Comparison of ENCODE assay signal across 8 mouse cellular contexts in the genomic region with DNA sequence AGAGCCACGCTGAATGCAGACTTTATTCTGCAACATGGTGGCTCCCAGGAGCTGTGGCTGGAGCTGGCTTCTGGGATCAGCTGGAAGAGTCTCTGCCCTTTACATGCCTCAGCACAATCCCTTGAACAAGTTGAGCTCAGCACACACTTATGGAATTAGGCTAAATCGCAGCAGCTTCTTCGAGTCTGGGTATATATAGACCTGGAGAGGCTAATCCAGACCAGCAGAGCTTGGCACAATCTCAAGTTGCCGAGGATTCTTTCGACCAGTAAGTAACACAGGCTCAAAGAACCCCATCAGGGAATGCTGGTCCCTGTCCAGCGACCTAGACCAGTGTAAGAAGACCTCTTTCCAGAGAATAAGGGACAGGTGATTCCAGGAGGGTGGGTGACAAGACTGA. TPM values are rescaled to one million over a fixed set of nuclear protein-coding genes. Genes with fewer than 3 reads are reported as not detected.
A peak's percentile ranks its signal among the peaks of the same experiment; 100 is the strongest.
DNase-seq lines count a peak whose midpoint lies in the region; TF ChIP-seq lines count a peak whose summit lies in the region.

No protein-coding gene starts in this region.

- WGBS in hindbrain, embryonic 10.5 days: 75% methylated on average over 6 of the region's 6 CpGs

- no peak for TF ChIP-seq POLR2A in myocyte (IDR thresholded peaks at IDR 0.05; ENCODE audit: insufficient read length, low read depth)

- intact Hi-C loops in left cerebral cortex, postnatal 25 days (cut with DNase I): no loop called here

- H3K79me2 ChIP-seq in myocyte (ENCODE audit: control insufficient read depth, insufficient read depth): no peaks in the 10 kb centered on the region

- peaks cover 24% of the 10 kb centered on the region for H3K36me3 ChIP-seq in hindbrain, embryonic 10.5 days
- no peaks in the 10 kb centered on the region for H3K36me3 ChIP-seq in myocyte (ENCODE audit: control insufficient read depth, insufficient read depth)

- peak overlapping the region; percentile 69 for H3K27ac ChIP-seq in layer of hippocampus, adult 2 months
- H3K27ac ChIP-seq in hindbrain, embryonic 10.5 days: peak overlapping the region; percentile 74

- H3K4me2 ChIP-seq in myocyte (ENCODE audit: low read depth): peak overlapping the region; percentile 5

- H3K4me3 ChIP-seq in layer of hippocampus, adult 2 months: no peak overlapping the region
- no peak overlapping the region for H3K4me3 ChIP-seq in hindbrain, embryonic 10.5 days
- no peak overlapping the region for H3K4me3 ChIP-seq in myocyte

- no peak for TF ChIP-seq CTCF in layer of hippocampus, adult 2 months (conservative IDR thresholded peaks at IDR 0.05)

- H3ac ChIP-seq in myocyte (ENCODE audit: control insufficient read depth, insufficient read length): no peak overlapping the region

- H3K4me1 ChIP-seq in hindbrain, embryonic 10.5 days (replicated peaks): peaks cover 44% of the 10 kb centered on the region

- no peaks in the 10 kb centered on the region for H3K27me3 ChIP-seq in hindbrain, embryonic 10.5 days (ENCODE audit: insufficient read depth, poor library complexity, severe bottlenecking)
- no peaks in the 10 kb centered on the region for H3K27me3 ChIP-seq in myocyte (ENCODE audit: control insufficient read depth, insufficient read depth, insufficient read length)

- H3K9me3 ChIP-seq in hindbrain, embryonic 10.5 days: no peaks in the 10 kb centered on the region

- DNase-seq in layer of hippocampus, adult 2 months (ENCODE audit: low spot score in 2 of 2): no peak
- no peak for DNase-seq in layer of hippocampus, postnatal 25 days (ENCODE audit: extremely low spot score in 1 of 2, low spot score in 1 of 2)
- DNase-seq in cerebellum, postnatal 25 days: peak; percentile 63 to 74
- no peak for DNase-seq in hindbrain, embryonic 10.5 days (ENCODE audit: low spot score)
- DNase-seq in thymus, postnatal 36 days: no peak
- DNase-seq in kidney, postnatal 14 days: no peak
- no peak for DNase-seq in left cerebral cortex, postnatal 25 days (ENCODE audit: low spot score in 2 of 2)

TF ChIP-seq in myocyte, 11 proteins besides CTCF, POLR2A, EP300 and RAD21:
- TF ChIP-seq REST (IDR thresholded peaks at IDR 0.05; ENCODE audit: insufficient read depth, insufficient read length) (no peak), MYOG (IDR thresholded peaks at IDR 0.05; ENCODE audit: control insufficient read depth in 1 of 3, insufficient read depth in 1 of 3, insufficient read length in 2 of 3, low read depth in 2 of 3) (no peak), MYOD1 (IDR thresholded peaks at IDR 0.05; ENCODE audit: control insufficient read depth in 1 of 3, insufficient read length in 2 of 3, low read depth in 2 of 3) (no peak), CEBPB (IDR thresholded peaks at IDR 0.05; ENCODE audit: insufficient read depth, poor library complexity, severe bottlenecking) (no peak), TCF3 (IDR thresholded peaks at IDR 0.05; ENCODE audit: insufficient read length, low read depth) (no peak), USF1 (IDR thresholded peaks at IDR 0.05; ENCODE audit: low read depth) (no peak), POLR2AphosphoS2 (IDR thresholded peaks at IDR 0.05; ENCODE audit: insufficient read length, low read depth) (no peak), SRF (IDR thresholded peaks at IDR 0.05; ENCODE audit: control insufficient read depth, insufficient read length, low read depth) (no peak), TCF12 (IDR thresholded peaks at IDR 0.05; ENCODE audit: insufficient read depth, poor library complexity, severe bottlenecking) (no peak), E2F4 (IDR thresholded peaks at IDR 0.05; ENCODE audit: insufficient read depth) (no peak), MAX (IDR thresholded peaks at IDR 0.05; ENCODE audit: low read depth) (no peak)
TF ChIP-seq in myocyte: peak in this region for 0.

RNA-seq across cellular contexts. Expression of gene Fam53b, which starts 31.8 kb away (rescaled TPM):
- total RNA-seq in layer of hippocampus, adult 2 months (2021): 10 to 100 TPM; 42.3 to 54.8 TPM
- total RNA-seq in layer of hippocampus, postnatal 25 days (2021): 10 to 100 TPM; 34.6 to 40.9 TPM
- 25.5 and 27.7 TPM in 2 replicates for polyA plus RNA-seq in hindbrain, embryonic 10.5 days (2016; fragmentation: Nextera tagmentation; extraction: Ambion mirVana)
- polyA plus RNA-seq in myocyte (2012; fragmentation: generic; extraction: Trizol): 26.5 TPM
- total RNA-seq in left cerebral cortex, postnatal 25 days (2021): 10 to 100 TPM; 48.1 to 50.7 TPM

Comparison
In these comparisons a context has a peak if more than half of its experiments do, and no peak if none do; other contexts are left out.
1. DNase-seq: peak in cerebellum, postnatal 25 days (2 of 2); none in layer of hippocampus, adult 2 months (0 of 2), layer of hippocampus, postnatal 25 days (0 of 2), hindbrain, embryonic 10.5 days (single experiment), thymus, postnatal 36 days (0 of 2), kidney, postnatal 14 days (single experiment) and left cerebral cortex, postnatal 25 days (0 of 2).